Mouse (Mus musculus): ENCODE measurements around the gene Nfe2l2. TPM values are rescaled to one million over a fixed set of nuclear protein-coding genes. Genes with fewer than 3 reads are reported as not detected.
"Not testable (repeated sequence)": the region's sequence is repeated elsewhere in the genome, so short reads cannot be mapped to it uniquely, and the experiment has no call there.

The Nfe2l2 gene
- polyA plus RNA-seq, 1 experiment from 2014 or later = 39.4 TPM

GRCm38 (mm10) chr2:75695676-75696350 is 8.6 kb downstream of the Nfe2l2 start:
- 66% methylated on average over 9 of the region's 9 CpGs for WGBS
- H3K36me3 ChIP-seq = no peaks in the 10 kb centered on the region
- no peaks in the 10 kb centered on the region for H3K9me3 ChIP-seq
- H3K4me3 ChIP-seq = no peak overlapping the region
- H3K4me2 ChIP-seq = no peak overlapping the region
- no peak for ATAC-seq (ENCODE audit: insufficient number of reproducible peaks, insufficient read depth, low FRiP score, low TSS enrichment, low read depth)
- H3K4me1 ChIP-seq = peaks cover 55% of the 10 kb centered on the region
- H3K9ac ChIP-seq = no peak overlapping the region
- H3K27ac ChIP-seq = no peak overlapping the region
- H3K27me3 ChIP-seq = no peaks in the 10 kb centered on the region

DNA sequence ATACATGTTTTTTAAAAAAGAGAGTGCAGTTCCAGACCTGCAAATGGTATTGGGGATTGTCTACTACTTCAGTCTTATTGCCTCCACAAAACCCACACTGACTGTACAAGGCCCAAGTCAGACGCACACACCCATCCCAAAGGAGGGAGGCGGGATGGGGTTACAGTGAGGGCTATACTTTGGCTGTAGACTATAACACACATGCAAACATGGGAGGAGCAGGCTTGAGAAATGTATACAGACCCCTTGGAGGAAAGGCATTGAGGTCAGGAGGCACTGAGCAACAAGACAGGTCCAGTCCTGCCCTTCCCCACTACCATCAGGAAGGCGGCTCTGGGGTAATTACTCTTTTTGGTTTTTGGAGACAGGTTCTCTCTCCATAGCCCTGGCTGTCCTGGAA is 9.5 kb downstream of the Nfe2l2 start:
- ATAC-seq (ENCODE audit: insufficient number of reproducible peaks, insufficient read depth, low FRiP score, low TSS enrichment, low read depth); H3K4me2 ChIP-seq; H3K4me3 ChIP-seq; H3K36me3 ChIP-seq; H3K9ac ChIP-seq; H3K27me3 ChIP-seq; H3K27ac ChIP-seq; H3K9me3 ChIP-seq: not testable (repeated sequence)
- H3K4me1 ChIP-seq = peaks cover 49% of the 10 kb centered on the region
- WGBS = 80% methylated on average over 3 of the region's 3 CpGs

GRCm38 (mm10) chr2:75692369-75692768 is 12.1 kb downstream of the Nfe2l2 start:
- no peak for ATAC-seq (ENCODE audit: insufficient number of reproducible peaks, insufficient read depth, low FRiP score, low TSS enrichment, low read depth)

GRCm38 (mm10) chr2:75691316-75691715 is 13.1 kb downstream of the Nfe2l2 start:
- Histone ChIP-seq H3K4me3 (no peak overlapping the region), H3K27ac (no peak overlapping the region), H3K4me1 (peaks cover 24% of the 10 kb centered on the region), H3K4me2 (no peak overlapping the region), H3K9me3 (no peaks in the 10 kb centered on the region), H3K27me3 (no peaks in the 10 kb centered on the region), H3K36me3 (no peaks in the 10 kb centered on the region), H3K9ac (no peak overlapping the region)
- ATAC-seq (ENCODE audit: insufficient number of reproducible peaks, insufficient read depth, low FRiP score, low TSS enrichment, low read depth) = no peak
- 76% methylated on average over 8 of the region's 8 CpGs for WGBS

More at GRCm38 (mm10) chr2:75692369-75692768, 12.1 kb downstream of the Nfe2l2 start:
- no peak overlapping the region for H3K4me3 ChIP-seq
- no peak overlapping the region for H3K27ac ChIP-seq
- H3K27me3 ChIP-seq = no peaks in the 10 kb centered on the region
- no peaks in the 10 kb centered on the region for H3K9me3 ChIP-seq
- no peaks in the 10 kb centered on the region for H3K36me3 ChIP-seq
- H3K4me1 ChIP-seq = peaks cover 32% of the 10 kb centered on the region
- no peak overlapping the region for H3K9ac ChIP-seq
- WGBS = 89% methylated on average over 6 of the region's 6 CpGs
- H3K4me2 ChIP-seq = no peak overlapping the region

GRCm38 (mm10) chr2:75690656-75691055 is 13.8 kb downstream of the Nfe2l2 start:
- 89% methylated on average over 4 of the region's 4 CpGs for WGBS
- H3K9me3 ChIP-seq = no peaks in the 10 kb centered on the region
- no peak overlapping the region for H3K4me3 ChIP-seq
- no peak overlapping the region for H3K9ac ChIP-seq
- no peak overlapping the region for H3K27ac ChIP-seq
- no peak overlapping the region for H3K4me2 ChIP-seq
- H3K4me1 ChIP-seq = peaks cover 23% of the 10 kb centered on the region
- ATAC-seq (ENCODE audit: insufficient number of reproducible peaks, insufficient read depth, low FRiP score, low TSS enrichment, low read depth) = no peak
- no peaks in the 10 kb centered on the region for H3K36me3 ChIP-seq
- no peaks in the 10 kb centered on the region for H3K27me3 ChIP-seq

DNA sequence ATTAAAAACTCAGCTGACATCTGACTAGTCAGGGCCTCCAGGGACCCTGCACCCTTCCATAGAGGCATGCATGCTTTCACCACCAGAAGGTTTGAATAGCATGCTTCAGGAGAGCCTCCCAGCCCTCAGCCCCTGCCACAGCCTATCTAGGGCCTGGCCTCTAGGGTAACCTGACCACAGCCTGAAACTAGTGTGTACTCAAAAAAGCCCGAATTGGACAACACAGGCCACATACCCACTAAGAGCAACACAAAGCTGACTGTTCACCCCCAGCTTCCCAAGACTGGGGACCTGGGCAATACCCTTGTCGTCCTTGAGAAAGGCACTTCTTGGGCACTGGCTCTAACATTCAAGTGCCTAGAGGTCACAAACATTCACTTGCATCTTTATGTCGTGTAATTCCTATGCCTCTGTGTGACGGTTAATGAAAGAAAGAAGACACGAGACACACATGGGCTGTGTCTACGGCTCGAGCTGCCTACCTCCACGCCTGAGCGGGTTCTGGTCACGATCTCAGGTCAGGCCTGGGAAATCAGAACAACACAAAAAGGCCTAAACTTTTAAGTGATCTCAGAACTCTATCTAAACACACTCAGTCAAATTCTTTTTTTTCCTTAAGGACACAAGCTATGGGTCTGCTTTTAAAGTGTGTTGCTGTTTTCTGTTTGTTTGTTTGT is 14.8 kb downstream of the Nfe2l2 start:
- ATAC-seq (ENCODE audit: insufficient number of reproducible peaks, insufficient read depth, low FRiP score, low TSS enrichment, low read depth) = no peak
- WGBS = 81% methylated on average over 10 of the region's 10 CpGs

DNA sequence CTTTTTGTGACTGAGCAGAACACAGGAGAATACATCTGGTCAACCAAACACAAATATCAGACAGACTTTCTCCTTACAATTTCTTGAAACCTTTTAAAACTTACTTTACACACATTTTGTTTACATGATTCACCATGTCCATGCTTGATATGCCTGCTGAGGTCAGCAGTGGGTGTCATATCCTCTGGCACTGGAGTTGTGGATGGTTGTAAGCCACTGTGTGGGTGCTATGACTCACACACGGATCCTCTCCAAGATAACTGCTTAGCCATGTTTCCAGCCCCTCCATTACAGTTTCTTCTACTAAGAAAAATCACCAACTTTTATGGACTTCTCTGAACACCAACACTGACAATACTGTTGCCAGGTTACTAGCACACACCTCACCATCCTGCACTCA is 15.5 kb downstream of the Nfe2l2 start:
- no peak for ATAC-seq (ENCODE audit: insufficient number of reproducible peaks, insufficient read depth, low FRiP score, low TSS enrichment, low read depth)
- Histone ChIP-seq H3K27ac (no peak overlapping the region), H3K27me3 (no peaks in the 10 kb centered on the region), H3K4me2 (no peak overlapping the region), H3K9ac (no peak overlapping the region), H3K4me1 (peaks cover 30% of the 10 kb centered on the region), H3K36me3 (no peaks in the 10 kb centered on the region), H3K9me3 (no peaks in the 10 kb centered on the region), H3K4me3 (no peak overlapping the region)
- 88% methylated on average over 1 of the region's 1 CpGs for WGBS

More for the DNA sequence above, 14.8 kb downstream of the Nfe2l2 start:
- Histone ChIP-seq H3K27me3 (no peaks in the 10 kb centered on the region), H3K4me3 (no peak overlapping the region), H3K27ac (no peak overlapping the region), H3K4me1 (peaks cover 27% of the 10 kb centered on the region), H3K36me3 (no peaks in the 10 kb centered on the region), H3K9ac (no peak overlapping the region), H3K9me3 (no peaks in the 10 kb centered on the region), H3K4me2 (no peak overlapping the region)

- 88% methylated on average over 10 of the region's 10 CpGs for WGBS
- no peak overlapping the region for H3K4me2 ChIP-seq
Measured at GRCm38 (mm10) chr2:75687040-75687749, 17.2 kb downstream of the Nfe2l2 start.

DNA sequence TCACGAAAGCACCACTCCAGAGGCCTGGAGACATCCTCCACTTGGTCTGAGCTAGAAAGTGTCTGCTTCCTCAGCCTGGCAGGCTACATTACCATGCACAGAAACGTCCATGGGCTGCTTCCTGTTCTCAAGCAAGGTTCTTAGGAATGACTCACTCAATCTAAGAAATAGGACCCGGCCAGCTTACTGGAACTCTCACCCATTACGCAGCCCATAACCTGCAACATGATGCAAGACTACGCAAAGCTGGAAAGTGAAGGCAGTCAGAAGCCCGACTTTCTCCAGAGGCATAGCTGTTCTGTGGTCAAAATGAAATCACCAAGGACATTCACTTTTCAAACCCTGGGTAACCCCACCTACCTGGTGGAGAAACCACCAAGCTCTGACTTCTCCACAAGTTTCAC is 19.0 kb downstream of the Nfe2l2 start:
- H3K27me3 ChIP-seq = no peaks in the 10 kb centered on the region
- WGBS = 68% methylated on average over 6 of the region's 6 CpGs
- peaks cover 31% of the 10 kb centered on the region for H3K4me1 ChIP-seq
- ATAC-seq (ENCODE audit: insufficient number of reproducible peaks, insufficient read depth, low FRiP score, low TSS enrichment, low read depth) = no peak
- H3K9ac ChIP-seq = no peak overlapping the region
- H3K4me3 ChIP-seq = no peak overlapping the region
- no peak overlapping the region for H3K4me2 ChIP-seq
- H3K9me3 ChIP-seq = no peaks in the 10 kb centered on the region
- no peaks in the 10 kb centered on the region for H3K36me3 ChIP-seq
- H3K27ac ChIP-seq = no peak overlapping the region

More at GRCm38 (mm10) chr2:75687040-75687749, 17.2 kb downstream of the Nfe2l2 start:
- Histone ChIP-seq H3K27ac (no peak overlapping the region), H3K9me3 (no peaks in the 10 kb centered on the region), H3K9ac (no peak overlapping the region), H3K4me3 (no peak overlapping the region), H3K4me1 (peaks cover 24% of the 10 kb centered on the region), H3K27me3 (no peaks in the 10 kb centered on the region), H3K36me3 (no peaks in the 10 kb centered on the region)
- no peak for ATAC-seq (ENCODE audit: insufficient number of reproducible peaks, insufficient read depth, low FRiP score, low TSS enrichment, low read depth)

DNA sequence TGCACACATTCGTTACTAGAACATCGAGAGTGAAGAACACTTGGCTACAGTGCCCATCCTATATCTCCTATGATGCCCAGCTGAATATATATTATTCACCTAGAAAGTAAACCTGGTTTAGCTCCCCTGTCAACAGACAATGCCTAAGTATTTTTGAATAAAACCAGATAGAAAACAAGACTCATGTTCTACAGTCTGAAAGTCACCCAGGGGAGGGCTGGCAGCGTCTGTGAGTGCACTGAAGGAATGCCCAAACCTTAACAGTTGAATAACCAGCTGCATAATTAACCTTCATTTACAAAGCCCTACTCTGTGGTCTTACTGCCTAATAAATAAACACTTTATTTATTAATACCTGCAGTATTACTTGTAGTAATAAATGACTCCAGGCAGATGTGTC is 19.9 kb downstream of the Nfe2l2 start:
- H3K27me3 ChIP-seq = no peaks in the 10 kb centered on the region
- H3K4me3 ChIP-seq = no peak overlapping the region
- WGBS = 79% methylated on average over 3 of the region's 3 CpGs
- H3K27ac ChIP-seq = no peak overlapping the region
- no peak overlapping the region for H3K9ac ChIP-seq
- no peak overlapping the region for H3K4me2 ChIP-seq
- no peak for ATAC-seq (ENCODE audit: insufficient number of reproducible peaks, insufficient read depth, low FRiP score, low TSS enrichment, low read depth)
- H3K36me3 ChIP-seq = no peaks in the 10 kb centered on the region
- H3K9me3 ChIP-seq = no peaks in the 10 kb centered on the region
- peaks cover 34% of the 10 kb centered on the region for H3K4me1 ChIP-seq

- 0 out of 2 replicates have a peak overlapping the region, but pooled peaks have one; percentile 27 for H3K9ac ChIP-seq
- H3K4me3 ChIP-seq = no peak overlapping the region
- WGBS = 53% methylated on average over 15 of the region's 15 CpGs
- H3K27me3 ChIP-seq = no peaks in the 10 kb centered on the region
- H3K36me3 ChIP-seq = peaks cover 7% of the 10 kb centered on the region
- no peak for ATAC-seq (ENCODE audit: insufficient number of reproducible peaks, insufficient read depth, low FRiP score, low TSS enrichment, low read depth)
- H3K4me1 ChIP-seq = peaks cover 34% of the 10 kb centered on the region
- peak overlapping the region; percentile 81 for H3K27ac ChIP-seq
- H3K4me2 ChIP-seq = peak overlapping the region; percentile 18; the same call in 1 of the 2 replicates
- H3K9me3 ChIP-seq = no peaks in the 10 kb centered on the region
Measured at GRCm38 (mm10) chr2:75682978-75683709, 21.3 kb downstream of the Nfe2l2 start.

All from embryonic facial prominence, embryonic 13.5 days (tissue).